Mouse (Mus musculus) yolk sac, embryonic 10.5 days (tissue): ENCODE data around the gene Arhgdib.
A peak's percentile ranks its signal among the peaks of the same experiment; 100 is the strongest.
"Not testable (repeated sequence)": the region's sequence is repeated elsewhere in the genome, so short reads cannot be mapped to it uniquely, and the experiment has no call there.

Experiments
- DNase-seq: peaks from one replicate; pipeline ENCODE4 v3.0.0-alpha.2; 2017; ENCODE audit warnings: low spot score

The Arhgdib gene

GRCm38 (mm10) chr6:136941051-136942021, at the start of gene Arhgdib:
Arhgdib (minus strand) TSS chr6:136941899.
- DNase-seq = peak; percentile 32

GRCm38 (mm10) chr6:136990557-136990956, 48.9 kb upstream of the Arhgdib start:
- no peak for DNase-seq

GRCm38 (mm10) chr6:136989824-136990497, 48.3 kb upstream of the Arhgdib start:
- DNase-seq = no peak

- DNase-seq = no peak
These were observed 46.9 kb upstream of the Arhgdib start for GRCm38 (mm10) chr6:136988536-136989060.

- DNase-seq = no peak
These were observed 45.0 kb upstream of the Arhgdib start for GRCm38 (mm10) chr6:136986718-136987117.

GRCm38 (mm10) chr6:136986019-136986418, 44.3 kb upstream of the Arhgdib start:
- DNase-seq = no peak

GRCm38 (mm10) chr6:136983201-136983600, 41.5 kb upstream of the Arhgdib start:
- no peak for DNase-seq

GRCm38 (mm10) chr6:136982581-136982980, 40.9 kb upstream of the Arhgdib start:
- DNase-seq = no peak

GRCm38 (mm10) chr6:136980331-136980746, 38.6 kb upstream of the Arhgdib start:
- DNase-seq = no peak

GRCm38 (mm10) chr6:136979274-136980082, 37.8 kb upstream of the Arhgdib start:
- no peak for DNase-seq

- DNase-seq = not testable (repeated sequence)
These were observed 27.2 kb upstream of the Arhgdib start for GRCm38 (mm10) chr6:136968877-136969276.

- no peak for DNase-seq
These were observed 25.8 kb upstream of the Arhgdib start for GRCm38 (mm10) chr6:136967466-136967865.

- no peak for DNase-seq
These were observed 24.2 kb upstream of the Arhgdib start for GRCm38 (mm10) chr6:136965912-136966311.

GRCm38 (mm10) chr6:136964609-136965510, 23.2 kb upstream of the Arhgdib start:
- no peak for DNase-seq

- no peak for DNase-seq
These were observed 21.3 kb upstream of the Arhgdib start for GRCm38 (mm10) chr6:136962957-136963356.

- DNase-seq = no peak
These were observed 17.4 kb upstream of the Arhgdib start for GRCm38 (mm10) chr6:136959131-136959530.

- DNase-seq = no peak
These were observed 15.4 kb upstream of the Arhgdib start for GRCm38 (mm10) chr6:136957062-136957461.

GRCm38 (mm10) chr6:136955240-136955639, 13.5 kb upstream of the Arhgdib start:
- DNase-seq = no peak

GRCm38 (mm10) chr6:136954715-136955114, 13.0 kb upstream of the Arhgdib start:
- DNase-seq = no peak

GRCm38 (mm10) chr6:136954192-136954591, 12.5 kb upstream of the Arhgdib start:
- DNase-seq = no peak

GRCm38 (mm10) chr6:136952930-136953329, 11.2 kb upstream of the Arhgdib start:
- no peak for DNase-seq
